Mouse (Mus musculus): ENCODE data around the gene Fbxl13.

DNA sequence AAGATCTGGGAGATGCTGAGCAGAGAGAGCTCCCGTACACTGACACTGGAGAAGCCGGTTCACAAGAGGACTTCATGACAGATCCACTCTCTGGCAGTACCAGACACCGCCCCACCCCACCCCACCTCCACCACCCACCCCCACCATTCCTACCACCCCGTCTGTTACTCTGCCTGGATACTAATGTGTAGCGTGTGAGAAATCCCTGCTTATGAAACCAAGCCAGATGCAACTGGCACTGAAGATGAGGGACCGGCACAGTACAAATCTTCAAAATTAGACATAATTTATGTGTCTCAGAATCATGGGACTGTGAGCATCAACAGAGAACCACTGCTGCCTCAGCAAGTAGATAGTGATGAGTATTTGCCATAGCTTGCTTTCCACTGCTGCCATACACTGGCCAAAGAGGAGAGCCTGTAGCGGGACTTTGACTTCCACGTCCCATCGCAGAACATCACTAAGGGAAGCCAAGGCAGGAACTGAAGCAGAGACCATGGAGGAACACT, 52.2 kb downstream of the Fbxl13 start:
- no peak for TF ChIP-seq CTCF (IDR thresholded peaks at IDR 0.05; ENCODE audit: insufficient read depth, low read length)
- no peak for TF ChIP-seq POLR2A (IDR thresholded peaks at IDR 0.05; ENCODE audit: borderline replicate concordance, extremely low read depth, low read depth, low read length)
